Mouse (Mus musculus) kidney, embryonic 14.5 days (tissue): ENCODE results near the gene Mfsd5. TPM values are rescaled to one million over a fixed set of nuclear protein-coding genes. Genes with fewer than 3 reads are reported as not detected.

Experiments
- ATAC-seq: fragments of 200-750 bp; cut with Nextera tagmentation; 2 replicates; pipeline ENCODE4 v1.8.0; 2017; ENCODE audit warnings: moderate number of reproducible peaks, mild to moderate bottlenecking, moderate TSS enrichment, moderate library complexity; ENCODE audit not compliant: low FRiP score, low TSS enrichment
- H3K27ac ChIP-seq: fragments of 300-500 bp; sonication (generic); 2 replicates; pipeline ENCODE4 v1.5.1; 2014; ENCODE audit warnings: low read depth, mild to moderate bottlenecking, low read length, moderate library complexity, mixed read lengths
- H3K27me3 ChIP-seq: fragments of 300-500 bp; sonication (generic); 2 replicates; pipeline ENCODE4 v1.6.1; 2014; ENCODE audit warnings: mild to moderate bottlenecking, low read length; ENCODE audit not compliant: control insufficient read depth, insufficient read depth
- H3K36me3 ChIP-seq: fragments of 300-500 bp; sonication (generic); 2 replicates; pipeline ENCODE4 v1.6.1; 2014; ENCODE audit warnings: low read length, mixed read lengths; ENCODE audit not compliant: control insufficient read depth, insufficient read depth
- H3K4me1 ChIP-seq: fragments of 300-500 bp; sonication (generic); 2 replicates; pipeline ENCODE4 v1.6.1; 2014; ENCODE audit warnings: low read length, mixed read lengths; ENCODE audit not compliant: control insufficient read depth, insufficient read depth
- H3K4me2 ChIP-seq: fragments of 300-500 bp; sonication (generic); replicated peaks from 2 replicates; pipeline ENCODE4 v1.6.1; 2014; ENCODE audit warnings: low read depth, mild to moderate bottlenecking, low read length
- H3K4me3 ChIP-seq: fragments of 300-500 bp; sonication (generic); 2 replicates; pipeline ENCODE4 v1.5.1; 2014; ENCODE audit warnings: mild to moderate bottlenecking, low read length
- H3K9ac ChIP-seq: fragments of 300-500 bp; sonication (generic); 2 replicates; pipeline ENCODE4 v1.6.1; 2014; ENCODE audit warnings: low read depth, mild to moderate bottlenecking, low read length, moderate library complexity
- H3K9me3 ChIP-seq: fragments of 300-500 bp; sonication (generic); 2 replicates; pipeline ENCODE4 v1.6.1; 2016; ENCODE audit warnings: low read length; ENCODE audit not compliant: control insufficient read depth
- WGBS: fragments of 180-500 bp; shearing (Covaris S2); extraction: QIAGEN DNeasy Blood & Tissue Kit; methylation state at CpG from one replicate; pipeline ENCODE4 v1.1.7; 2014; 5-methylcytosine and 5-hydroxymethylcytosine counted together
- polyA plus RNA-seq: library from polyadenylated mRNA; unstranded; fragments of >200 nt; fragmentation: Nextera tagmentation; extraction: Ambion mirVana; gene quantifications from 2 replicates; pipeline ENCODE4 v1.2.1, GENCODE M21; 2014

Mfsd5 gene
- polyA plus RNA-seq, 1 experiment from 2014 or later: 65.3 TPM

DNA sequence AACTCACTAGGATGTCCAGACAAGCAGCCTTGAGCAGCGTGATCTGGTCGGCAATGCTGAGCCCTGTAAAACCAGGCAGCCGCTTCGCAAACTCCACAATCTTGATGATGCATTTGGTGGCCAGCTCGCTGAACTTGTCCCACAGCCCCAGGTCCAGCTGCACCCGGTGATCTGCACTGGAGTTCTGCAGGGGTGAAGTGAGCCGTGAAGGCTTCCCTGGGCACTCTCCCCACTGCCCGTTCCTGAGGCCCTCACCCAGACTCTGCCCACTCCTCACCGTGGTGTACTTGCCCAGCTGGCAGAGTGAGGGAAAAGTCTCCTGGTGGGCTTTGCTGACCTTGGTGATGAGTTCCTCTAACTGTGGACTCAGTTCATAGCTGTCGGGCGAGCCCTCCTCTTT, 39.4 kb upstream of the Mfsd5 start:
- 63% methylated on average over 11 of the region's 11 CpGs for WGBS
- Histone ChIP-seq H3K9ac (no peak overlapping the region), H3K27ac (no peak overlapping the region), H3K27me3 (no peaks in the 10 kb centered on the region), H3K4me2 (no peak overlapping the region), H3K4me1 (peaks cover 29% of the 10 kb centered on the region), H3K36me3 (peaks cover 12% of the 10 kb centered on the region; the same call in 1 of the 2 replicates), H3K4me3 (no peak overlapping the region), H3K9me3 (no peaks in the 10 kb centered on the region)
- no peak for ATAC-seq

GRCm38 (mm10) chr15:102240607-102241006, 38.6 kb upstream of the Mfsd5 start:
- Histone ChIP-seq H3K4me1 (peaks cover 27% of the 10 kb centered on the region; the same call in 1 of the 2 replicates), H3K9me3 (no peaks in the 10 kb centered on the region), H3K4me2 (no peak overlapping the region), H3K27ac (no peak overlapping the region; the same call in 1 of the 2 replicates), H3K4me3 (no peak overlapping the region), H3K36me3 (peaks cover 12% of the 10 kb centered on the region; the same call in 1 of the 2 replicates), H3K27me3 (no peaks in the 10 kb centered on the region; the same call in 1 of the 2 replicates), H3K9ac (no peak overlapping the region)
- ATAC-seq: no peak
- WGBS: 77% methylated on average over 4 of the region's 4 CpGs

- peaks cover 24% of the 10 kb centered on the region; the same call in 1 of the 2 replicates for H3K4me1 ChIP-seq
- no peak overlapping the region for H3K4me2 ChIP-seq
- H3K4me3 ChIP-seq: no peak overlapping the region
- no peak for ATAC-seq
- WGBS: 31% methylated on average over 12 of the region's 12 CpGs
- H3K36me3 ChIP-seq: peaks cover 6% of the 10 kb centered on the region; the same call in 1 of the 2 replicates
- no peaks in the 10 kb centered on the region; the same call in 1 of the 2 replicates for H3K27me3 ChIP-seq
- H3K9me3 ChIP-seq: no peaks in the 10 kb centered on the region
- H3K27ac ChIP-seq: no peak overlapping the region
- no peak overlapping the region for H3K9ac ChIP-seq
These were observed 36.6 kb upstream of the Mfsd5 start for GRCm38 (mm10) chr15:102242404-102243228.

- Histone ChIP-seq H3K4me3 (peak overlapping the region; percentile 66), H3K9me3 (no peaks in the 10 kb centered on the region), H3K36me3 (peaks cover 5% of the 10 kb centered on the region; the same call in 1 of the 2 replicates), H3K27me3 (no peaks in the 10 kb centered on the region; the same call in 1 of the 2 replicates), H3K4me1 (peaks cover 32% of the 10 kb centered on the region), H3K9ac (peak overlapping the region; percentile 74; the same call in 1 of the 2 replicates), H3K4me2 (peak overlapping the region; percentile 81), H3K27ac (peak overlapping the region; percentile 38; the same call in 1 of the 2 replicates)
- 21% methylated on average over 22 of the region's 22 CpGs for WGBS
- no peak for ATAC-seq
These were observed 35.7 kb upstream of the Mfsd5 start for GRCm38 (mm10) chr15:102243229-102244190.

- no peaks in the 10 kb centered on the region; the same call in 1 of the 2 replicates for H3K36me3 ChIP-seq
- 9% methylated on average over 18 of the region's 19 CpGs for WGBS
- H3K9me3 ChIP-seq: no peaks in the 10 kb centered on the region
- H3K27ac ChIP-seq: peak overlapping the region; percentile 3; the same call in 1 of the 2 replicates
- H3K9ac ChIP-seq: peak overlapping the region; percentile 74; the same call in 1 of the 2 replicates
- peak overlapping the region; percentile 66 for H3K4me3 ChIP-seq
- H3K27me3 ChIP-seq: no peaks in the 10 kb centered on the region; the same call in 1 of the 2 replicates
- peaks cover 41% of the 10 kb centered on the region for H3K4me1 ChIP-seq
- ATAC-seq: no peak
- peak overlapping the region; percentile 81 for H3K4me2 ChIP-seq
These were observed 34.7 kb upstream of the Mfsd5 start for GRCm38 (mm10) chr15:102244306-102245191.

DNA sequence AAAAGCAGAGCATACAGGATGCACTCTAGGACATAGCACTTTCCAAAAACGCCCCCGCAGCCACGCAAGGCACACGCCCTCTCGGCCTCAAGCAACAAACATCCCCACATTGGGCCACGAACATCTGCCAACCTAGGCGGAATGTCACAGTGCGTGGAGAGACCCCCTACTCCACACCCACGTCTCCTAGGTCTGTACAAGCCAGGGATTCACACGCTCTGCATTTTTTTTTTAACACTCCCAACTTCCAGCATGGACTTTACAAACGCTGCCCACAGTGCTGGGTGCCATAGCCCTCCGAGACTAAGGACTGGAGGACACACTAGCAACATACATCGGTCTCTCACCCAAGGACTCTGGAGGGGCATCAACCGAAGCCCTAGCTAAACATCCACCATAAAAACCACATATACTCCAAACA, 33.8 kb upstream of the Mfsd5 start:
- Histone ChIP-seq H3K27me3 (no peaks in the 10 kb centered on the region; the same call in 1 of the 2 replicates), H3K27ac (peak overlapping the region; percentile 96), H3K4me1 (peaks cover 49% of the 10 kb centered on the region), H3K9ac (peak overlapping the region; percentile 74), H3K36me3 (no peaks in the 10 kb centered on the region; the same call in 1 of the 2 replicates), H3K4me2 (peak overlapping the region; percentile 81), H3K4me3 (peak overlapping the region; percentile 66), H3K9me3 (no peaks in the 10 kb centered on the region)
- no peak for ATAC-seq
- 3% methylated on average over 14 of the region's 14 CpGs for WGBS

DNA sequence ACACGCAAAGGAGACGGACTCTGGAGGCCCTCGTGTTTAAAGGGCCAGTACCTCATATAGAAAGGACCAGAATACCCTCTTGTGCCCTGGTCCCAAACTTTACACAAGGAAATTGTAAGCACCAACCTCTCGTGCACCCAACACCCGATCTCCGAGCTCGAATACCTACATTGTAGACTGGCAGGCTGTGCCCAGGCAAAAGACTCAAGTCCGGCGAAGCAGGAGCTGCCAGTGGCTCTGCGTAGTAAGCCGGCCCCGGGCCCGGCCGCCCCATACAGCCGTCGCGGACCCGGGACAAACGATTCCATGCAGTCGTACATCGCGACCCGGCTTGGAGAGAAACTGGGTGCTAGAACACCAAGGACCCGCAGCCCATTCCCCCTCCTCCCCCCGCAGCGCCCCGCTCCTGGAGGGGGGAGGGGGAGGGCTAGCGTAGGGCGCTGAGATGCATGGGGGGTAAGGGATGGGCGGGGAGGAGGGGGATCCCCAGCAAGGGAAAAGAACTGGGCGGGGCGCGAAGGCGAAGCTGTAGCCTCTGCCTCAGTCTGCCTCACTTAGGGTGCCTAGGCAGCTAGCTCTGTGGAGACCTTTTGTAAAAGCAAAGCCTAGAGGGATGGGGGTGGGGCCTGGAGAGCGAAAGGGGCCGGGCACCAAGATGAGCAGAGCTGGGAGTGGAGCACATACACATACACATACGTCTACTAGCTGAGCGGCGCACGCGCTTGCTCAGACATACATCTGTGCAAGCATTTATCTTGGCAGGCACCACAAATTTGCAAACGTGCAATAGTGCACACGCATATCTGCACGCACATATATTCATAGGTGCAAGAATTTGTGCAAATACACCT, 33.1 kb upstream of the Mfsd5 start:
- Histone ChIP-seq H3K4me3 (peak overlapping the region; percentile 66), H3K9me3 (no peaks in the 10 kb centered on the region), H3K27ac (peak overlapping the region; percentile 96), H3K36me3 (no peaks in the 10 kb centered on the region; the same call in 1 of the 2 replicates), H3K4me1 (peaks cover 49% of the 10 kb centered on the region), H3K9ac (peak overlapping the region; percentile 74), H3K27me3 (no peaks in the 10 kb centered on the region; the same call in 1 of the 2 replicates), H3K4me2 (peak overlapping the region; percentile 81)
- WGBS: 1% methylated on average over 42 of the region's 44 CpGs
- peak; percentile 59 for ATAC-seq
